Mouse (Mus musculus): Measurements from ENCODE around the gene Ocm. TPM values are rescaled to one million over a fixed set of nuclear protein-coding genes. Genes with fewer than 3 reads are reported as not detected.

The Ocm gene
- total RNA-seq, 2 experiments from 2014 or later: not detected

GRCm38 (mm10) chr5:144002461-144003192, 23.8 kb downstream of the Ocm start:
- no peak for DNase-seq (ENCODE audit: extremely low spot score in 1 of 2, low spot score in 1 of 2)

- DNase-seq (ENCODE audit: extremely low spot score in 1 of 2, low spot score in 1 of 2): no peak
Measured at GRCm38 (mm10) chr5:143999409-143999808, 27.1 kb downstream of the Ocm start.

GRCm38 (mm10) chr5:143994632-143995365, 31.7 kb downstream of the Ocm start:
- no peak for DNase-seq (ENCODE audit: extremely low spot score in 1 of 2, low spot score in 1 of 2)

GRCm38 (mm10) chr5:143993849-143994248, 32.6 kb downstream of the Ocm start:
- DNase-seq (ENCODE audit: extremely low spot score in 1 of 2, low spot score in 1 of 2): no peak

- no peak for DNase-seq (ENCODE audit: extremely low spot score in 1 of 2, low spot score in 1 of 2)
Measured at GRCm38 (mm10) chr5:143993260-143993659, 33.2 kb downstream of the Ocm start.

- DNase-seq (ENCODE audit: extremely low spot score in 1 of 2, low spot score in 1 of 2): no peak
Measured at GRCm38 (mm10) chr5:143992661-143993060, 33.8 kb downstream of the Ocm start.

- no peak for DNase-seq (ENCODE audit: extremely low spot score in 1 of 2, low spot score in 1 of 2)
Measured at GRCm38 (mm10) chr5:143990086-143990485, 36.4 kb downstream of the Ocm start.

GRCm38 (mm10) chr5:143989046-143989445, 37.4 kb downstream of the Ocm start:
- no peak for DNase-seq (ENCODE audit: extremely low spot score in 1 of 2, low spot score in 1 of 2)

GRCm38 (mm10) chr5:143987596-143987995, 38.9 kb downstream of the Ocm start:
- no peak for DNase-seq (ENCODE audit: extremely low spot score in 1 of 2, low spot score in 1 of 2)

GRCm38 (mm10) chr5:143985381-143985780, 41.1 kb downstream of the Ocm start:
- no peak for DNase-seq (ENCODE audit: extremely low spot score in 1 of 2, low spot score in 1 of 2)

- no peak for DNase-seq (ENCODE audit: extremely low spot score in 1 of 2, low spot score in 1 of 2)
Measured at GRCm38 (mm10) chr5:143982361-143982760, 44.1 kb downstream of the Ocm start.

- DNase-seq (ENCODE audit: extremely low spot score in 1 of 2, low spot score in 1 of 2): no peak
Measured at GRCm38 (mm10) chr5:143980858-143981257, 45.6 kb downstream of the Ocm start.

GRCm38 (mm10) chr5:143976726-143977431, 49.6 kb downstream of the Ocm start:
- no peak for DNase-seq (ENCODE audit: extremely low spot score in 1 of 2, low spot score in 1 of 2)

GRCm38 (mm10) chr5:143976232-143976631, 50.2 kb downstream of the Ocm start:
- no peak for DNase-seq (ENCODE audit: extremely low spot score in 1 of 2, low spot score in 1 of 2)

GRCm38 (mm10) chr5:143975631-143975933, 50.9 kb downstream of the Ocm start:
- DNase-seq (ENCODE audit: extremely low spot score in 1 of 2, low spot score in 1 of 2): no peak

- peak; percentile 29 to 72 for DNase-seq (ENCODE audit: extremely low spot score in 1 of 2, low spot score in 1 of 2)
Measured at GRCm38 (mm10) chr5:143974931-143975630, 51.4 kb downstream of the Ocm start.

- no peak for DNase-seq (ENCODE audit: extremely low spot score in 1 of 2, low spot score in 1 of 2)
Measured at GRCm38 (mm10) chr5:143972628-143973027, 53.8 kb downstream of the Ocm start.
